Mouse (Mus musculus) heart, embryonic 11.5 days (tissue): ENCODE results near the gene Dnmt3b. TPM values are rescaled to one million over a fixed set of nuclear protein-coding genes. Genes with fewer than 3 reads are reported as not detected.

Experiments used
- ATAC-seq: fragments of 200-750 bp; cut with Nextera tagmentation; replicated peaks from 2 replicates; pipeline ENCODE4 v1.8.0; 2017; ENCODE audit warnings: moderate library complexity; ENCODE audit not compliant: insufficient number of reproducible peaks, low FRiP score, low TSS enrichment
- H3K27ac ChIP-seq: fragments of 300-500 bp; sonication (generic); 2 replicates; pipeline ENCODE4 v1.5.1; 2014; ENCODE audit warnings: mild to moderate bottlenecking, low read depth, low read length
- H3K27me3 ChIP-seq: fragments of 300-500 bp; sonication (generic); 2 replicates; pipeline ENCODE4 v1.6.1; 2014; ENCODE audit warnings: mild to moderate bottlenecking, low read length, mixed read lengths; ENCODE audit not compliant: control insufficient read depth, insufficient read depth
- H3K36me3 ChIP-seq: fragments of 300-500 bp; sonication (generic); 2 replicates; pipeline ENCODE4 v1.6.1; 2014; ENCODE audit warnings: mild to moderate bottlenecking, low read length, moderate library complexity, mixed read lengths; ENCODE audit not compliant: control insufficient read depth, insufficient read depth
- H3K4me1 ChIP-seq: fragments of 300-500 bp; sonication (generic); 2 replicates; pipeline ENCODE4 v1.6.1; 2014; ENCODE audit warnings: low read length; ENCODE audit not compliant: control insufficient read depth, insufficient read depth
- H3K4me2 ChIP-seq: fragments of 300-500 bp; sonication (generic); 2 replicates; pipeline ENCODE4 v1.6.1; 2014; ENCODE audit warnings: mild to moderate bottlenecking, moderate library complexity
- H3K4me3 ChIP-seq: fragments of 300-500 bp; sonication (generic); 2 replicates; pipeline ENCODE4 v1.5.1; 2014; ENCODE audit warnings: low read depth, low read length
- H3K9ac ChIP-seq: fragments of 300-500 bp; sonication (generic); 2 replicates; pipeline ENCODE4 v1.6.1; 2014; ENCODE audit warnings: mild to moderate bottlenecking, low read depth, low read length, moderate library complexity
- H3K9me3 ChIP-seq: fragments of 300-500 bp; sonication (generic); replicated peaks from 2 replicates; pipeline ENCODE4 v1.6.1; 2016; ENCODE audit warnings: low read length; ENCODE audit not compliant: control insufficient read depth
- WGBS: fragments of 180-500 bp; shearing (Covaris S2); extraction: QIAGEN DNeasy Blood & Tissue Kit; methylation state at CpG from one replicate; pipeline ENCODE4 v1.1.7; 2014; ENCODE audit not compliant: insufficient replicate concordance; 5-methylcytosine and 5-hydroxymethylcytosine counted together
- polyA plus RNA-seq: library from polyadenylated mRNA; unstranded; fragments of >200 nt; fragmentation: Nextera tagmentation; extraction: Ambion mirVana; gene quantifications from 2 replicates; pipeline ENCODE4 v1.2.1, GENCODE M21; 2014

Dnmt3b gene
- polyA plus RNA-seq, 1 experiment from 2014 or later, result 7.3 TPM

DNA sequence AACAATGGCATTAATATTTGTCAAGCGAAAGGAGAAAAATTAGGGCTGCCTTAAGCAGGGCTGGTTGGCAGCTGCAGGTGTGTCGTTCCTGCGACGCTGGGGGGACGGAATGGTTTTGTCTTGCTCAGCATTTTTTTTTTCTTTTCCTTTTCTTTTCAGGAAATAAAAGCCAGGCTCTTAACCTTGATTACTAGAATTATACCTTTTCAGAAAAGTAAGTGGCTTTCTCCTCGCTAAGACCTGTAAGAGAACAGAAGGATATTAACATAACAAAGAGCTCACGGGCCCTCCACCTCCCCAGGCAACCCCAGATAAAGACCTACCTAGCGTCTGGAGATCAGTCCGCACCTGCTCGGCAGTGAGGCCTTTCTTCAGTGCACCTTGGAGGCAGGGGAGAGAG lies 26.8 kb upstream of the Dnmt3b start:
- 74% methylated on average over 10 of the region's 10 CpGs for WGBS
- Histone ChIP-seq H3K36me3 (peaks cover 35% of the 10 kb centered on the region), H3K4me1 (no peaks in the 10 kb centered on the region), H3K4me3 (no peak overlapping the region), H3K4me2 (no peak overlapping the region), H3K9me3 (no peaks in the 10 kb centered on the region), H3K27ac (no peak overlapping the region), H3K27me3 (no peaks in the 10 kb centered on the region), H3K9ac (no peak overlapping the region)
- ATAC-seq, result no peak

DNA sequence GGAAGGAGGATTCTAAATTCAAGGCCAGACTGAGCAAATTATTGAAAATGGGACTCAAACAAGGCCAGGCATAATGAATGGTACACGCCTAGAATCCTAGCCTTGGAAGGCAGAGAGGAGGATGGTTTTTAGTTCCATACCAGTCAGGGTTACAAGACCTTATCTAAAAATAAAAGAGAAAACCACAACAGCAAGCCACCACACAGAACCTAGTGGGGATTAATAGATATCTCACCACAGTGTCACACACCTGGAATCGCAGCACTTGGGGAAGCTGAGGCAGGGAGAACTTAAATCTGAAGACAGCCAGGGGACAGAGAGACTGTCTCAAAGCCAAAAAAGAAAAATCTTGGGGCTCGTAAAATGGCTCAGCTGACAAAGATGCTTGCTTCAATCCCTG lies 18.3 kb upstream of the Dnmt3b start:
- Histone ChIP-seq H3K4me3 (no peak overlapping the region), H3K9me3 (no peaks in the 10 kb centered on the region), H3K36me3 (peaks cover 18% of the 10 kb centered on the region), H3K27me3 (no peaks in the 10 kb centered on the region), H3K4me2 (no peak overlapping the region), H3K9ac (no peak overlapping the region), H3K27ac (no peak overlapping the region), H3K4me1 (peaks cover 12% of the 10 kb centered on the region)
- ATAC-seq, result no peak
- WGBS, result 84% methylated on average over 3 of the region's 3 CpGs

GRCm38 (mm10) chr2:153631976-153632870 lies 17.0 kb upstream of the Dnmt3b start, which contains the start of gene Commd7:
Gene Commd7 (minus strand): TSS chr2:153632781.
- Histone ChIP-seq H3K4me3 (peak within 1 kb of the TSS; percentile 80), H3K9ac (peak within 1 kb of the TSS; percentile 90), H3K27ac (peak within 1 kb of the TSS; percentile 94), H3K9me3 (no peaks in the 10 kb centered on the region), H3K4me1 (peaks cover 12% of the 10 kb centered on the region), H3K36me3 (peaks cover 10% of the 10 kb centered on the region; the same call in 1 of the 2 replicates), H3K27me3 (no peaks in the 10 kb centered on the region), H3K4me2 (peak within 1 kb of the TSS; percentile 67)
- WGBS, result 3% methylated on average over 53 of the region's 53 CpGs
- ATAC-seq, result peak; percentile 77

- peak overlapping the region; percentile 80 for H3K4me3 ChIP-seq
- 22% methylated on average over 2 of the region's 2 CpGs for WGBS
- H3K4me1 ChIP-seq, result peaks cover 12% of the 10 kb centered on the region
- peak overlapping the region; percentile 67 for H3K4me2 ChIP-seq
- no peaks in the 10 kb centered on the region for H3K9me3 ChIP-seq
- H3K27ac ChIP-seq, result peak overlapping the region; percentile 94
- no peaks in the 10 kb centered on the region for H3K27me3 ChIP-seq
- ATAC-seq, result no peak; the same call in 1 of the 2 replicates
- H3K36me3 ChIP-seq, result peaks cover 6% of the 10 kb centered on the region; the same call in 1 of the 2 replicates
- peak overlapping the region; percentile 90 for H3K9ac ChIP-seq
Measured at GRCm38 (mm10) chr2:153632871-153633226, 16.4 kb upstream of the Dnmt3b start.

DNA sequence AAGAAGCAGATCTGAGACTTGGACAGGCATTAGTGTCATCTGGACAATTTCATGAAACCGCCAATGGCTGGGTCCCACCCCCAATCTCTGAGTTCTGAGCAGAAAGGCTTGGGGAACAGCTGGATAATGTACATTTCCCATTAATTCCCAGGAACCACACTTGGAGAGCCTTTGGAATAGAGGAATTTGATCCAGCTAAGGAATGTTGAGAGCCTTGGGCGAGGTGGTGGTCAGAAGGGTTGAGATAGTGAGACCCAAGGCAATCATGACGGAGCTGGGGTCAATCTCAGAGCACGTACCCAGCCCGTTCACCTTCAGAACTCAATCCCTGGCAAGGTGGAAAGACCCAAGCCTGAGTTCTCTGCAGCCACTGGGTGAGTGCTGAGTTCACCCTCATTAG lies 16.0 kb upstream of the Dnmt3b start:
- Histone ChIP-seq H3K9me3 (no peaks in the 10 kb centered on the region), H3K4me1 (peaks cover 12% of the 10 kb centered on the region), H3K36me3 (0 out of 2 replicates have a peak, but pooled peaks cover 2% of the 10 kb centered on the region), H3K4me3 (peak overlapping the region; percentile 80; the same call in 1 of the 2 replicates), H3K9ac (peak overlapping the region; percentile 90; the same call in 1 of the 2 replicates), H3K27me3 (no peaks in the 10 kb centered on the region), H3K27ac (peak overlapping the region; percentile 94; the same call in 1 of the 2 replicates), H3K4me2 (peak overlapping the region; percentile 67)
- WGBS, result 40% methylated on average over 5 of the region's 5 CpGs
- no peak for ATAC-seq

DNA sequence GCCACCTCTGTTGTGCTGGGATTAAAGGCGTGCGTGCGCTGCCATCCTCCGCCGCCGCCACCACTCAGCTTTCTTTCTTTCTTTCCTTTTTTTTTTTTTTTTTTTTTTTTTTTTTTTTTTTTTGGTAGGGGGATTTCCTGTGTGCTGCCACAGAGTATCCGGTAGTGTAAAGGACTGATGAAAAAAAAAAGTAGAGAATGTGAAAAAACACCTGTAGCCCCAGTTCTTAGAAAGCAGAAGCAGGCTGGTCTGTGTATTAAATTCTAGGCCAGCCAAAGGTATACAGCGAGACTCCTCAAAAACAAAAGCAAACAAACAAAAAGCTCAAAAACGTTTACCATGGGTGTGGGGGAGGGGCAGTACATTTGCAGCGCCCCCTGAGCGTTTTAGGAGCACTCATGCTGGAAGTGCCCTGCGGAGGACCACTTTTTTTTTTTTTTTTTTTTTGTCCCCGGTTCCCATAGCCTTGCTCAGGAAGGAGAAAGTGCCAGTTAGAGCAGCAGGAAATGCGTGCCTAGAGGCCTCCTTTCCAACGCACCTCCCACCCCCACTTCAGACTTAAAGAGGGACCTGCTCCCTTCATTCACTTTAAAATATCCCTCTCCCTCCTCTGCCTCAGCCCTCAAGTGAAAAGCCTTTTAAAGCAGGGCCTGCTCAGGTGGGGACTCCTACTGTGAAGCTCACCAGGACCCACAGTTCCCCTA lies 10.1 kb upstream of the Dnmt3b start:
- 23% methylated on average over 15 of the region's 15 CpGs for WGBS
- no peak for ATAC-seq
- no peaks in the 10 kb centered on the region for H3K36me3 ChIP-seq
- H3K9ac ChIP-seq, result 0 out of 2 replicates have a peak overlapping the region, but pooled peaks have one; percentile 34
- no peaks in the 10 kb centered on the region; the same call in 1 of the 2 replicates for H3K4me1 ChIP-seq
- H3K9me3 ChIP-seq, result no peaks in the 10 kb centered on the region
- H3K4me2 ChIP-seq, result no peak overlapping the region
- no peaks in the 10 kb centered on the region for H3K27me3 ChIP-seq
- H3K27ac ChIP-seq, result no peak overlapping the region
- H3K4me3 ChIP-seq, result no peak overlapping the region

- no peaks in the 10 kb centered on the region; the same call in 1 of the 2 replicates for H3K4me1 ChIP-seq
- H3K9ac ChIP-seq, result no peak overlapping the region
- H3K9me3 ChIP-seq, result no peaks in the 10 kb centered on the region
- no peaks in the 10 kb centered on the region for H3K36me3 ChIP-seq
- no peak overlapping the region for H3K27ac ChIP-seq
- H3K4me3 ChIP-seq, result no peak overlapping the region
- no peak for ATAC-seq
- WGBS, result 28% methylated on average over 3 of the region's 3 CpGs
- no peak overlapping the region for H3K4me2 ChIP-seq
- no peaks in the 10 kb centered on the region for H3K27me3 ChIP-seq
Measured at GRCm38 (mm10) chr2:153642496-153642895, 6.8 kb upstream of the Dnmt3b start.

GRCm38 (mm10) chr2:153642999-153643398 lies 6.3 kb upstream of the Dnmt3b start:
- H3K4me2 ChIP-seq, result no peak overlapping the region
- 50% methylated on average over 6 of the region's 6 CpGs for WGBS
- no peaks in the 10 kb centered on the region; the same call in 1 of the 2 replicates for H3K4me1 ChIP-seq
- no peak overlapping the region for H3K9ac ChIP-seq
- H3K9me3 ChIP-seq, result no peaks in the 10 kb centered on the region
- no peak overlapping the region for H3K27ac ChIP-seq
- H3K36me3 ChIP-seq, result no peaks in the 10 kb centered on the region
- no peaks in the 10 kb centered on the region for H3K27me3 ChIP-seq
- no peak overlapping the region for H3K4me3 ChIP-seq
- ATAC-seq, result no peak
